Mouse (Mus musculus): ENCODE measurements around the gene Mafg. TPM values are rescaled to one million over a fixed set of nuclear protein-coding genes. Genes with fewer than 3 reads are reported as not detected.

The Mafg gene
- total and polyA plus RNA-seq, 3 experiments = 17.0 to 63.7 (median 29.3) TPM

GRCm38 (mm10) chr11:120605667-120606066 lies 27.7 kb downstream of the Mafg start:
- TF ChIP-seq RCOR1 (conservative IDR thresholded peaks at IDR 0.05; ENCODE audit: low read depth, low read length) (no peak), UBTF (IDR thresholded peaks at IDR 0.05; ENCODE audit: low read depth, low read length) (no peak), MAFK (IDR thresholded peaks at IDR 0.05; ENCODE audit: insufficient replicate concordance, low read length) (no peak), ZNF384 (IDR thresholded peaks at IDR 0.05; ENCODE audit: low read depth, low read length) (no peak), USF2 (conservative IDR thresholded peaks at IDR 0.05; ENCODE audit: low read depth, low read length) (no peak), JUN (IDR thresholded peaks at IDR 0.05; ENCODE audit: insufficient read depth, low read depth, low read length) (no peak), MAX (IDR thresholded peaks at IDR 0.05; ENCODE audit: low read length) (no peak), MXI1 (IDR thresholded peaks at IDR 0.05; ENCODE audit: low read depth, low read length) (no peak), ETS1 (conservative IDR thresholded peaks at IDR 0.05; ENCODE audit: low read depth, low read length) (no peak), BHLHE40 (IDR thresholded peaks at IDR 0.05; ENCODE audit: low read depth, low read length) (no peak), JUND (conservative IDR thresholded peaks at IDR 0.05; ENCODE audit: low read depth, low read length) (no peak), KAT2A (IDR thresholded peaks at IDR 0.05; ENCODE audit: insufficient replicate concordance, low read length) (no peak), E2F4 (IDR thresholded peaks at IDR 0.05; ENCODE audit: insufficient replicate concordance, low read depth, low read length) (no peak)
- Histone ChIP-seq H3K36me3 (replicated peaks in 1 of 2; ENCODE audit: control insufficient read depth in 1 of 2, insufficient read depth in 1 of 2, low read length in 1 of 2) (peaks cover 63 to 95% of the 10 kb centered on the region in 2 experiments), H3K4me3 (replicated peaks in 1 of 3; ENCODE audit: low read depth in 2 of 3, low read length in 2 of 3, poor library complexity in 1 of 3) (no peak overlapping the region), H3K27ac (ENCODE audit: insufficient read depth, low read depth) (no peak overlapping the region), H3K4me2 (ENCODE audit: insufficient read depth, low read depth, poor library complexity, severe bottlenecking) (no peak overlapping the region), H3K9ac (ENCODE audit: insufficient read depth, low read depth) (no peak overlapping the region), H3K79me2 (replicated peaks; ENCODE audit: control insufficient read depth, extremely low read depth, insufficient read depth, poor library complexity, severe bottlenecking) (no peaks in the 10 kb centered on the region), H3K27me3 (replicated peaks) (no peaks in the 10 kb centered on the region), H3K4me1 (ENCODE audit: control insufficient read depth in 1 of 2, insufficient read depth in 2 of 2) (peaks cover 0 to 10% of the 10 kb centered on the region in 2 experiments; a peak in 2 of 4 replicates), H3K9me3 (replicated peaks; ENCODE audit: low read length) (no peaks in the 10 kb centered on the region)
- in situ Hi-C loops (cut with MboI; ENCODE audit: low pct_ligation_motif_present, low pct_unique_long_range_greater_than_20kb, low sequenced_read_pairs) (no loop called here), dilution Hi-C loops (cut with MboI; ENCODE audit: extremely low pct_ligation_motif_present, extremely low pct_unique_long_range_greater_than_20kb, low sequenced_read_pairs) (no loop called here)
- DNase-seq (ENCODE audit: extremely low read depth) = no peak

GRCm38 (mm10) chr11:120603545-120603944 lies 29.9 kb downstream of the Mafg start:
- peaks cover 50 to 84% of the 10 kb centered on the region in 2 experiments for H3K36me3 ChIP-seq (replicated peaks in 1 of 2; ENCODE audit: control insufficient read depth in 1 of 2, insufficient read depth in 1 of 2, low read length in 1 of 2)
- H3K9ac ChIP-seq (ENCODE audit: insufficient read depth, low read depth) = no peak overlapping the region
- in situ Hi-C loops (cut with MboI; ENCODE audit: low pct_ligation_motif_present, low pct_unique_long_range_greater_than_20kb, low sequenced_read_pairs) (no loop called here), dilution Hi-C loops (cut with MboI; ENCODE audit: extremely low pct_ligation_motif_present, extremely low pct_unique_long_range_greater_than_20kb, low sequenced_read_pairs) (no loop called here)
- no peak for DNase-seq (ENCODE audit: extremely low read depth)
- peaks cover 11% of the 10 kb centered on the region; the same call in 1 of the 2 replicates for H3K79me2 ChIP-seq (replicated peaks; ENCODE audit: control insufficient read depth, extremely low read depth, insufficient read depth, poor library complexity, severe bottlenecking)
- no peaks in the 10 kb centered on the region for H3K27me3 ChIP-seq (replicated peaks)
- H3K4me3 ChIP-seq (replicated peaks in 1 of 3; ENCODE audit: low read depth in 2 of 3, low read length in 2 of 3, poor library complexity in 1 of 3) = no peak overlapping the region
- no peak overlapping the region for H3K27ac ChIP-seq (ENCODE audit: insufficient read depth, low read depth)
- TF ChIP-seq USF1 (IDR thresholded peaks at IDR 0.05; ENCODE audit: low read depth, low read length) (no peak), SIN3A (IDR thresholded peaks at IDR 0.05; ENCODE audit: low read length) (no peak), IRF4 (IDR thresholded peaks at IDR 0.05; ENCODE audit: low read depth, low read length) (no peak), PAX5 (IDR thresholded peaks at IDR 0.05; ENCODE audit: low read length) (no peak), MAFK (IDR thresholded peaks at IDR 0.05; ENCODE audit: insufficient replicate concordance, low read length) (no peak), MXI1 (IDR thresholded peaks at IDR 0.05; ENCODE audit: low read depth, low read length) (no peak), CHD1 (IDR thresholded peaks at IDR 0.05; ENCODE audit: low read depth, low read length) (no peak), MEF2A (IDR thresholded peaks at IDR 0.05; ENCODE audit: borderline replicate concordance, low read depth, low read length) (no peak)
- no peak overlapping the region for H3K4me2 ChIP-seq (ENCODE audit: insufficient read depth, low read depth, poor library complexity, severe bottlenecking)
- H3K4me1 ChIP-seq (ENCODE audit: control insufficient read depth in 1 of 2, insufficient read depth in 2 of 2) = peaks cover 3 to 22% of the 10 kb centered on the region in 2 experiments; a peak in 3 of 4 replicates
- H3K9me3 ChIP-seq (replicated peaks; ENCODE audit: low read length) = no peaks in the 10 kb centered on the region

All from CH12.LX (cell line).